In the genomic region with DNA sequence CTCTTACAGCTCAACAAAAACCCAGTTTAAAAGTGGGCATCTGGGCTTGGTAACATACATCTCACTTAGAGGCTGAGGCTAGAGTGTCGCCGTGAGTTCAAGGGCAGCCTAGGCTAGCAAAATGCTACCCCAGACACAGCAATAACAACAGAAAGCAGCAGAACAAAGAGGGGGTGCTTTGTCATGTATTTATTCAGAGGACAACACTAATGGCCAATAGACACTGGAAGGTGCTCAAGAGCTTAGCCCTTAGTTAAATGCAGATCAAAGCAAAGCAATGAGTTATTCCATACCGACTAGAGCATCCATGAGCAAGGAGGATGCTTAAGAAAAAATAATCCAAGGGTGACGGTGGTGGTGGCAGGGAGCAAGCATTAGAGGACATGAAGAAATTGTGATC, we compare ENCODE assay signal across 17 mouse cellular contexts.
"Had no signal": no experiment of that assay in that cellular context is flagged by ENCODE, and none has a peak within 500 bp of the region (broad histone marks: within the 10 kb centered on the region; RNA-seq: fewer than 3 reads in every experiment).

No protein-coding gene starts in this region.

- H3K27ac ChIP-seq: lung, embryonic 15.5 days; midbrain, embryonic 10.5 days; midbrain, embryonic 12.5 days; neural tube, embryonic 13.5 days; neural tube, embryonic 15.5 days; stomach, embryonic 15.5 days; stomach, postnatal 0 days had no signal

- H3K4me1 ChIP-seq: midbrain, embryonic 12.5 days had no signal

- DNase-seq: liver, postnatal 0 days; lung, adult 2 months; lung, postnatal 14 days; lung, postnatal 36 days; midbrain, embryonic 14.5 days; right cerebral cortex, postnatal 14 days; thymus, adult 2 months; thymus, postnatal 25 days; thymus, postnatal 4 days had no signal

- H3K36me3 ChIP-seq: lung, embryonic 15.5 days; midbrain, embryonic 10.5 days; midbrain, embryonic 12.5 days; neural tube, embryonic 13.5 days; neural tube, embryonic 15.5 days; stomach, embryonic 15.5 days had no signal

- H3K4me3 ChIP-seq: lung, embryonic 15.5 days; midbrain, embryonic 10.5 days; midbrain, embryonic 12.5 days; myocyte; neural tube, embryonic 13.5 days; neural tube, embryonic 15.5 days; stomach, embryonic 15.5 days had no signal

- H3K9ac ChIP-seq: liver, postnatal 0 days; lung, embryonic 15.5 days; midbrain, embryonic 12.5 days; neural tube, embryonic 13.5 days; neural tube, embryonic 15.5 days; stomach, embryonic 15.5 days had no signal

- H3K9me3 ChIP-seq: lung, embryonic 15.5 days; midbrain, embryonic 10.5 days; midbrain, embryonic 12.5 days; neural tube, embryonic 13.5 days; neural tube, embryonic 15.5 days; stomach, embryonic 15.5 days had no signal
